Mouse (Mus musculus) CH12.LX (cell line): Measurements from ENCODE around the gene Srrm3.

Experiments
- CHD2 ChIP-seq: IDR thresholded peaks from 2 replicates; pipeline ENCODE4 v1.6.1; 2011; ENCODE audit warnings: low read length, improper control_type of control experiment
- EP300 ChIP-seq: IDR thresholded peaks from 2 replicates; pipeline ENCODE4 v1.6.1; 2011; ENCODE audit warnings: low read length, improper control_type of control experiment
- MAZ ChIP-seq: IDR thresholded peaks from 2 replicates; pipeline ENCODE4 v1.6.1; 2012; ENCODE audit warnings: low read depth, mild to moderate bottlenecking, inconsistent platforms, low read length, improper control_type of control experiment, moderate library complexity
- MEF2A ChIP-seq: IDR thresholded peaks from 2 replicates; pipeline ENCODE4 v1.6.1; 2014; ENCODE audit warnings: low read depth, mild to moderate bottlenecking, inconsistent platforms, low read length, improper control_type of control experiment, borderline replicate concordance
- POLR2A ChIP-seq: IDR thresholded peaks from 2 replicates; pipeline ENCODE4 v1.6.1; 2011; ENCODE audit warnings: low read depth, mild to moderate bottlenecking, improper control_type of control experiment, low read length
- USF1 ChIP-seq: IDR thresholded peaks from 2 replicates; pipeline ENCODE4 v1.6.1; 2014; ENCODE audit warnings: low read depth, mild to moderate bottlenecking, inconsistent platforms, low read length, improper control_type of control experiment
- ZC3H11A ChIP-seq: IDR thresholded peaks from 2 replicates; pipeline ENCODE4 v1.6.1; 2012; ENCODE audit warnings: low read depth, mild to moderate bottlenecking, inconsistent platforms, low read length, improper control_type of control experiment

DNA sequence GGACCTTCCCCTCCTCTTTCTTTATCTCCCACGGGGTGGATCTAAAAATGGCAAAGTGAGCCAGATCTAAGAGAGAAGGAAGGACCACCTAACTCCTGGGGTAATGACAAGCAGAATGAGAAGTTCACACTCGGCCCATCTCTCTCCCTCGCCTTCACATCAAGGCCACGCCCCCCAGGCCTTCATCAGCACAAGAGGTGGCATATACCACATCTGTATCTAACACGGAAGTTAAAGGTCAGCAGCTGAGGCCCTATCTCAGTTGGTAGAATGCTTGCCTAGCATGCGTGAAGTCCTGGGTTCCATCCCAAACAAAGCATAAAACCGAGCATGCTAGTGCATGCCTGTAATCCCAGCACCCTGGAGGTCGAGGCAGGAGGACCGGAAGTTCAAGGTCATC is 67.1 kb downstream of the Srrm3 start:
- no peak for TF ChIP-seq CHD2
- TF ChIP-seq POLR2A: no peak
- no peak for TF ChIP-seq EP300
- no peak for TF ChIP-seq ZC3H11A
- no peak for TF ChIP-seq MEF2A
- TF ChIP-seq MAZ: no peak
- no peak for TF ChIP-seq USF1
